Mouse (Mus musculus) MEL-GATA-1-ER (cell line): ENCODE measurements around the gene Ifitm6.
"Not testable (repeated sequence)": the region's sequence is repeated elsewhere in the genome, so short reads cannot be mapped to it uniquely, and the experiment has no call there.

Source experiments
- DNase-seq: peaks from one replicate; pipeline ENCODE4 v3.0.0-alpha.2; 2012; ENCODE audit warnings: low read depth; ENCODE audit errors: extremely low read depth

Ifitm6 gene

DNA sequence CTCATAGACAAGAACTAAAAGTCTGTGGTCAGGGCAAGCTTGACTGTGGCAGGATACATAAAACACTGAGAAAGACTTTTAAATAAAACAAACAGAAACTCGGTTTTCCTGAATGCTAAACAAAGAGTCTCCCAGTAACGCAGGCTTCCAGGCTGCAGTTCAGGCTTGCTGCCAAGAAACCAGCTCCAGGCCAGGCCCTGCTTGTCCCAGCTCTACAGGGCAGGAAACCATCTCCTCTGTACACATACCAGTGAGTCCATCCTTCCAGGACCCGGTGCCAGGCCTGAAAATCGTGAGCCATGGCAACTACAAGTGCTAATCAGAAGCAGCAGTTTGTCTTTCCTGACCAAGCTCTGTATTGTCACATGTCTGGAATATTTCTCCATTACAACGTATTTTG, 23.9 kb upstream of the Ifitm6 start:
- DNase-seq = no peak

DNA sequence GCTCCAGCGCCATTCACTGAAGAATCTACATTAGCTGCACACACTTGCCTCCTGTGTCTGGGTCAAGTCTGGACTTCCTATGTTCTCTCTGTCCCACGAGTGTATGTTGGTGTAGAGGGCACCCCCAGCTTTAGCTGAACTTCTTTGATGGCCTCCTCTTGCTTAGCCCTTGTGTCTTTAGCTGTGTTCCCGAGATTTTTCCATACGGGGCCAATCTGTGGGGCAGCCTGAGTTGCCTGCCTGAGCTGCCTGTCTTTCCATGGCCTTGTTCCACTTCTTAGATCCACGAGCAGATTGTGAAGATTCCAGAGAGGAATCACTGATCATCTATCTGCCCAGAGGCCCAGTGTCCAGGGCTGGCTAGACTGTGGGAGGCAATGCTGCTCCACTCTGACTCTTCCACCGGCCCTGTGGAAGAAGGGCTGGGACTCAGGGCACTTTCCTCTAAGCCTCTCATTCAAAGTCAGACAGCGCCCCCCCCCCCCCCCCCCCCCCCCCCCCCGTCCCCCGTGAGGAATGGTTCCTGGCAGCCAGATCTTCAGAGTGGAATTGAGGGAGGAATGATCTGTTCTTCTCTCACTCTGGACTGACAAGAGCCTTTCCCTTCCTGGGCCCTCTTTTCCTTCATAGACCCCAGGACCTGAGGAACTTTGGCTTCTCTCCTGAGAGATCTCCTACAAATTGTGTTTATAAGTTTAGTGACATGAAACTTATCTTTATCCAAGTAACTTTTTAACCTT, 23.3 kb upstream of the Ifitm6 start:
- DNase-seq = no peak

DNA sequence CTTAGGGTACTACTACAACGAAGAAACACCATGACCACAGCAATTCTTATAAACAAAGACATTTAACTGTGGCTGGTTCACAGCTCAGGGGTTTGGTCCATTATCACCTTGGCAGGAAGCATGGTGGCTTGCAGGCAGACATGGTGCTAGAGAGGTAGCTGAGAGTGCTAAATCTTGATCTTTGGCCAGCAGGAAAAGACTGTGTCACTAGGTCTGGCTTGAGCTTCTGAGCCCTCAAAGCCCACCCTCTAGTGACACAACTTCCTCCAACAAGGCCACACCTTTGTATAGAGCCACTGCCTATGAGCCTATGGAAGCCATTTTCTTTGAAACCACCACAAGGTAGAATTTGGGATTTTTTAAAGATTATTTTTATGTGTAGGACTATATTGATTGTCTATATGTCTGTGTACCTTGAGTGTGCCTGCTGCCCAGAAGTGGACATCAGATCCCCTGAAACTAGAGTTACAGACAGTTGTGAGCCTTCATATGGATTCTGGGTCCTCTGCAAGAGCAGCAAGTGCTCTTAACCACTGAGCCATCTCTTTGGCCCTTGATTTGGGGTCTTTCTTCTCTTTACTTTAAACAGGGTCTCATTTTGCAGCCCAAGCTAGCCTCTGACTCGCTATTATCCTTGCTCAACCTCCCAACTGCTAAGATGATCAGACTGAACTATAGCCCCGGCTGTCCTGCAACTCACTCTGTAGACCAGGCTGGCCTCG, 21.8 kb upstream of the Ifitm6 start:
- DNase-seq = no peak

GRCm38 (mm10) chr7:141038090-141039032, 20.6 kb upstream of the Ifitm6 start:
- DNase-seq = no peak

DNA sequence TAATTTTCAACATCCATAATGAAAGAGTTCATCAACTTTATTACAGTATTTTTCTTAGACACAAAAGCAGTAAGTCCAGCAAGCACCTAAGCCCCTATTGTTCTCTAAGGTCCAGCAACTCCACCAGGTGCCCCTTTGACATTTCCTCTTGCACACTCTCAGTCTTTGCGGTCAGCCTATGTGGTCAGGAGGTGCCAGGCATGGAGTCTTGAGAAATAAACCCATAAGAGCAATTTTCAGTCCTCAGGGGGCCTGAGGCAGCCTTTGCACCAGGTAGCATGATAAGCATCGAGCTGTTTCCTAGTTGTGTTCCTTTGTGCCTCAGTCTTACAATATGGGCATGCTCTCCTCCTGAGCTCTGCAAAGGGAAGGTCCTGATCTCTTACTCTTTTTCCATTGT, 18.9 kb upstream of the Ifitm6 start:
- DNase-seq = not testable (repeated sequence)

- DNase-seq = no peak
These were observed 14.9 kb upstream of the Ifitm6 start for GRCm38 (mm10) chr7:141032458-141033167.

- DNase-seq = no peak
These were observed 12.7 kb upstream of the Ifitm6 start for GRCm38 (mm10) chr7:141030390-141030789.

DNA sequence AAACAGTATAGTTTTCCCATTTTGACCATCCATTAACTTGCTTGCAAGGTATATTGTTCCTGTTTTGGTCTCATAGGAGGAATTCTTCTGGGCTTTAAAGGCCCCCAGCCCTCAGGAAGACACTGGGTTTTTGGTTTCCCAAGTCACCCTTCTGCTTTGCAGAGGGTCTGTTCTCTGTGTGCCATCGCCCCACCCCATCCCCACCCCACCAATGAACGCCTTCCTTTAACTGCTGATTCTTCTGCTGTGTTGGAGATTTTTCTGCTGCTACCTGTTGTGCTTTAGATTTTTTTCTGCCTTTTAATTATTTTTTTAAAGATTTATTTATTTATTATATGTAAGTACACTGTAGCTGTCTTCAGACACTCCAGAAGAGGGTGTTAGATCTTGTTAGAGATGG, 11.1 kb upstream of the Ifitm6 start, which contains the start of gene Gm17387:
Gene Gm17387 (plus strand): TSS at position 301 of the 400 bp plus-strand sequence.
- DNase-seq = no peak

DNA sequence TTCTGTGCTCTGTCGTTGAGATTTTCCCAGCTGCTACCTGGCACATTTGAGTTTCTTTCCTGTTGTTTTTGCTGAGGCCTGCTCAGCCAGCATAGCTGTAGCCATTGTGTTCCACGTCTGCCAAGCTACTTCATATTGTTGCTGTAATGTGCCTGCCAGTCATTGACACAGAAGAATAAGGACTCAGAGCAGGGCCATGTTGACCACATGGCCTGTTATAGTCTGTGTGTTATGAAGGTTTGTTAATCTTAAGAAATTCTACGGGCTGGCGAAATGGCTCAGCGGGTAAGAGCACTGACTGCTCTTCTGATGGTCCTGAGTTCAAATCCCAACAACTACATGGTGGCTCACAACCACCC, 9.0 kb upstream of the Ifitm6 start:
- DNase-seq = no peak

GRCm38 (mm10) chr7:141026097-141026739, 8.5 kb upstream of the Ifitm6 start:
- no peak for DNase-seq

DNA sequence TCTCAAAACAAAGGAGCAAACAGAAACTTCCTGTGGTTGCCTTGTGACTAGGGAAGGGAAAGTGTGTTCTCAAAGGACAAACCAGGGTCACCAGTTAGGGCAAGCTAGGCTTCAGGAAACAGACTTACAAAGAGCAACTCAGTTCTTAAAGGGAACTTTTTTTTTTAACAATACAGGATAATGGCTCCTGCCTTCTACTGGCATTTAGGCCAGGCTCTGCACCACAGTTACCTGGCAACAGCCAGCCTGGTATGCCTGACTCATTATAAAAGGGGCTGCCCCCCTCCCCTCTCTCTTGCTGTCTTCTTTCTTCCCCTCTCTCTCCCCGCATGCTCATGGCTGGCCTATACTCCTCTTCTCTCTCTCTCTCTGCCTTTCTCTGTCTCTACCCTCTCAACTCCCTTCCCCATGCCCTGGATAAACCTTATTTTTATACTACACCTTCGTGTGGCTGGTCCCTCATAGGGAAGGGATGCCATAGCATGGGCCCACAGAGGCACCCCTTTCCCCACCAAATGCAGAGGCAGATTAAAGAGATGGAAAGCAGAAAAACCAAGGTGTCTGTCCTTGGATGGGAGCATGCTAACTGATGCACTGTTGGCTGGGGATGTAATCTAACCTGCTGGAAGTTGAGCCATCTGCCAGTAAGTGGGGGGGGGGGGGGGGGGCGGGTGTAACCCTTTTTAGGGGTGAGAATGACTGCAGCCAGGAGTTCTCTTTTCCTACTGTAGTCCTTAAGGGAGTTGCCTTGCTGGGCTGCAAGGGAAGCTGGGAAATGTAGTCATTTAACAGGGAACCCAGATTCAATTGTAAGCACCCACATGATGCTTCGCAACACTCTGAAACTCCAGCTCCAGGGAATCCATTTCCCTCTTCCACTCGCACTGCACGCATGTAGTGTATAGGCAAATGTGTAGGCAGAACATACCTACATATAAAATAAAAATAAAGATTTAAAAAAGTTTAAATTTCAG, 7.4 kb upstream of the Ifitm6 start:
- DNase-seq = no peak

- no peak for DNase-seq
These were observed 4.0 kb upstream of the Ifitm6 start for GRCm38 (mm10) chr7:141021489-141022449.

DNA sequence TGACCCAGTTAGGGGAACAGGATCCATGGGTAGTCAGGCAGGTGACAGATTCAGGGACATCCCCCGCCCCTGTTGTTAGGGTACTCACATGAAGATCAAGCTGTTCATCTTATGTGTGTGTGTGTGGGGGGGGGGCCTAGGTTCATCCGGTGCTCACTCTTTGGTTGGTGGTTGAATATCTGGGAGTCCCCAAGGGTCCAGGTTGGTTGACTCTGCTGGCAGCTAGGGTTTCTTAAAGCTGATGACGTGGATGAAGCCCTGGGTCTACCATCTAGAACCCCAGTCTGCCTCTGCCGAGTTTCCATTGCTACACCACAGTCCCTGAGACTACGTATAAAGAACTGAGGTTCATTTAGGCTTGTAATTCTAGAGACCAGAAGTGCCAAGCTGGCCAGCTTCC, 1.3 kb upstream of the Ifitm6 start:
- no peak for DNase-seq

DNA sequence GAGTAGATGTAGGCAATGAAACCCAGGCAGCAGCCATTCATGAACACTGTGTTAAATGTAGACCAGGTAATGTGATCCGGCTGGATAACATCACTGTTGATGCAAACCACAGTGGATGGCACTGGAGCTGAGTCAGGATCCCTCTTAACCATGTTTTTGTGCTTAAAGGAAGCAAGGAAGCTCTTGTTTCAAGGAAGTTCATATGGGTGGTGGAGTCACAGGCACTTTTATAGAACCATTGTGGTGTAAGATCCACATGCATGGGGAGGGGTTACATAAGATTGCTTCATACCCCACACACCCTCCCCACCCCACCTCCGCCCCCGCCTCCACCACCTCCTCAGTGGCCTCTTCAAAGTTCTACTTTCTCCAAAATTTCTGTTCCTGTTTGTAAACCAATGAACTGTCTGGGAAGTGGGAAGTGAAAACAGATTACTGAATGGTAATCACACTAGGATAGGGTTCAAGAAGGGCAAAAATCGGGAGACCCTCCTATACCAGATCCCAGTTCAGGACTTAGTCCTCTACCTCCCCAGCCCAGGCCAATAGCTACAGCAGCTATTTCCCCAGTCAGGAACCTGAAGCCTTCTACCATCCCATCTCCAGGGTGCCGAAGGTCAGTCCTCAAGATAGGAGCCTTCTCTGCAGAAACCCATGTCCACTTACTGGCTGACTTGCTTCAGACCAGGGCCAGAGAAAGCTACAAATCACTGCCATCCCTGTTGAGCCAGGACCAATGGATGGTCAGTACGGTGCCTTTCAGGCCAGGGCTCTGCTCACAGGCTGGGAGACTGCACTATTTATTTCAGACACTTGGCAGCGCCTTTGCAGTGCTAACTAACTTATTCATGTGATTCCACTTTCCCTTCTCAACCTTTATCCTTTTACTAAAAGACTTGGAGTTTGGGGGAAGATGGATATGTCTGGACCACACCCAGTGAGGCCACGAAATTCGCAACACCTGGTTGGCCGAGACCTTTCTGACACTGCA, 722 bp downstream of the Ifitm6 start:
- DNase-seq = no peak

- no peak for DNase-seq
These were observed 6.4 kb downstream of the Ifitm6 start for GRCm38 (mm10) chr7:141011238-141011770.

DNA sequence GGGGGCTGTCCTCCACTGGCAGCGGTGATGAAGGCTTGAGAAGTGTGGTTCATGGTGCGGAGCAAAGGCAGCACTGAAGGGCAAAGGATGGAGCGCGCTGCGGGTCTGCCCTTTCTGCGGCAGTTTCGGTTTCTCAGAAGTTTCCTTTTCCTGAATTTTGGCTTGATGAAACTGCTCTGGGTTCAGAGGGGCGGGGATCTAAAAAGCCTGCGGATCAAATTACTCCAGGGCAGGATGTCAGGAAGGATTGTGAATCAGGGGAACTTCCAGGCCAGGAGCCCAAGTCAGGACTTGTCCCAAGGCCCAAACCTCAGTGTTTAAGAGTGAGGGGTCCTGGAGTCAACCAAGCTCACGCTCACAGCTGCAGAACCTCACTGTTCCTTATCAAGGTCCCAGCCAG, 7.1 kb downstream of the Ifitm6 start, which contains the start of gene Ifitm3:
Gene Ifitm3 (minus strand): TSS at position 178 of the 400 bp plus-strand sequence.
- DNase-seq = no peak

DNA sequence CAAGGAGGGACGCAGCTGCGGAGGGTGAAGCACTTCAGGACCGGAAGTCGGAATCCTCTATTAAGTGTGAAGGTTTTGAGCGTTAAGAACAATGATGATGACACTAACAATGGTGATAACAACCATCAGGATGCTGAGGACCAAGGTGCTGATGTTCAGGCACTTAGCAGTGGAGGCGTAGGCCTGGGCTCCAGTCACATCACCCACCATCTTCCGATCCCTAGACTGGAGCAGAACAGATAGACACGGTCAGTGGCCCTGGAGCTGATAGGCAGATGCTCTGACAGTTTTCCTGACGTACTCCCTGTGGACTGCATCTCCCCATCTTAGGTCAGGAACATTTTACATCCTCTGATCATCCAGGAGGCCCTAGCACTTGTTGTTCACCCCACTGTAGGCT, 8.1 kb downstream of the Ifitm6 start:
- no peak for DNase-seq
